Mouse (Mus musculus) heart, embryonic 10.5 days (tissue): Measurements from ENCODE around the gene Mmp14. TPM values are rescaled to one million over a fixed set of nuclear protein-coding genes. Genes with fewer than 3 reads are reported as not detected.
A peak's percentile ranks its signal among the peaks of the same experiment; 100 is the strongest.

Experiments used
- DNase-seq: peaks from one replicate; pipeline ENCODE4 v3.0.0-alpha.2; 2017; ENCODE audit warnings: low spot score
- H3K27ac ChIP-seq: fragments of 300-500 bp; sonication (generic); 2 replicates; pipeline ENCODE4 v1.5.1; 2016; ENCODE audit warnings: mild to moderate bottlenecking
- H3K27me3 ChIP-seq: fragments of 300-500 bp; sonication (generic); 2 replicates; pipeline ENCODE4 v1.6.1; 2016; ENCODE audit warnings: mild to moderate bottlenecking; ENCODE audit not compliant: poor library complexity, insufficient read depth, severe bottlenecking
- H3K36me3 ChIP-seq: fragments of 300-500 bp; sonication (generic); 2 replicates; pipeline ENCODE4 v1.6.1; 2016; ENCODE audit warnings: mild to moderate bottlenecking, moderate library complexity
- H3K4me1 ChIP-seq: fragments of 300-500 bp; sonication (generic); 2 replicates; pipeline ENCODE4 v1.6.1; 2016; ENCODE audit warnings: mild to moderate bottlenecking
- H3K4me3 ChIP-seq: fragments of 300-500 bp; sonication (generic); 2 replicates; pipeline ENCODE4 v1.5.1; 2016; ENCODE audit warnings: mild to moderate bottlenecking, moderate library complexity
- H3K9me3 ChIP-seq: fragments of 300-500 bp; sonication (generic); 2 replicates; pipeline ENCODE4 v1.6.1; 2016; ENCODE audit warnings: mild to moderate bottlenecking, moderate library complexity
- WGBS: fragments of 180-500 bp; shearing (Covaris S2); methylation state at CpG from one replicate; pipeline ENCODE4 v1.1.7; 2016; 5-methylcytosine and 5-hydroxymethylcytosine counted together
- polyA plus RNA-seq: library from polyadenylated mRNA; unstranded; fragments of >200 nt; fragmentation: Nextera tagmentation; extraction: Ambion mirVana; gene quantifications from 2 replicates; pipeline ENCODE4 v1.2.1, GENCODE M21; 2016

Mmp14 gene
- polyA plus RNA-seq, 1 experiment from 2014 or later: 108 TPM

DNA sequence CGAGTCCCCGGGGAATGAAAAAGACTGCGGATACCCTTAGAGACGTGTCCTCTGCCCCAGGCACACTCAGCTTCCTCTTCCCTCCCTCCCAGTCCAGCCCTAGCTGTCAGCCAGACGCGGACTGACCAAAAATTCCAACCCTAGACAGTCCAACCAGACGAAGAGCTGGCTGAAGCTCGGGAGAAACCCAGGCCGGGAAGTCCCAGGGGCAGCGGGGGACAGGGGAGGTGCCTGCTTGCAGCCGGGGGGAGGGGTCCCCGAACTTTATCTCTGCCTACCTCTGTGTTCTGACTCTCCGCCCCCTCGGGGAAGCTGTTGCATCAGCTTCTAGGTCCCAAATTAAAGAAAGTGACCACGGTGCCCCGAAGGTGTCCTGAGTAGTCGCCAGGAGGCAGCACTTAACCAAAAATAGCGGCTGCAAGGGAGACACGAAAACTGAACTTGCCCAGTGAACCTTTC is 13.8 kb upstream of the Mmp14 start, which contains the start of gene Slc7a7:
TSS of gene Slc7a7 (minus strand) at position 158 of the 459 bp plus-strand sequence.
- no peaks in the 10 kb centered on the region for H3K9me3 ChIP-seq
- peak within 1 kb of the TSS; percentile 52 for H3K4me3 ChIP-seq
- WGBS: 3% methylated on average over 19 of the region's 19 CpGs
- H3K36me3 ChIP-seq: no peaks in the 10 kb centered on the region
- H3K27me3 ChIP-seq: peaks cover 5% of the 10 kb centered on the region; the same call in 1 of the 2 replicates
- DNase-seq: no peak
- peaks cover 33% of the 10 kb centered on the region for H3K4me1 ChIP-seq
- peak within 1 kb of the TSS; percentile 84 for H3K27ac ChIP-seq

- 86% methylated on average over 2 of the region's 2 CpGs for WGBS
- Histone ChIP-seq H3K9me3 (no peaks in the 10 kb centered on the region; the same call in 1 of the 2 replicates), H3K27me3 (peaks cover 5% of the 10 kb centered on the region; the same call in 1 of the 2 replicates), H3K27ac (no peak overlapping the region), H3K36me3 (no peaks in the 10 kb centered on the region), H3K4me1 (peaks cover 8% of the 10 kb centered on the region), H3K4me3 (no peak overlapping the region)
- DNase-seq: no peak
Observed at GRCm38 (mm10) chr14:54421014-54421413, 10.4 kb upstream of the Mmp14 start.

DNA sequence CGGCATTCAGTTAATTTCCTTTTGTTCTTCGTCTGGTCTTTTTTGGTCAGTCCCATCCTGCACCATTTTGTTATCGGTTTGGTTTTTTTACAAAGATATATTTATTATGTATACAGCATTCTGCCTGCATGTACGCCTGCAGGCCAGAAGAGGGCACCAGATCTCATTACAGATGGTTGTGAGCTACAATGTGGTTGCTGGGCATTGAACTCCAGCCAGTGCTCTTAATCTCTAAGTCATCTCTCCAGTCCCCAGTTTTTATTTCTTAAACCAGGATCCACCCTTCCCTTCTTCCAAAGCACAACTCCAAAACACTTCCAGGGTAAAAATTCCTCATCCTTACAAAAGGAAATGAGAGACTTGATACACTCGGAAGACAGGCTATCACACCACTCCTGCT is 8.0 kb upstream of the Mmp14 start:
- Histone ChIP-seq H3K9me3 (no peaks in the 10 kb centered on the region; the same call in 1 of the 2 replicates), H3K27me3 (no peaks in the 10 kb centered on the region)

GRCm38 (mm10) chr14:54424634-54425033 is 6.8 kb upstream of the Mmp14 start:
- H3K4me1 ChIP-seq: peaks cover 8% of the 10 kb centered on the region
- WGBS: 81% methylated on average over 1 of the region's 1 CpGs

More for the DNA sequence above, 8.0 kb upstream of the Mmp14 start:
- no peak for DNase-seq
- 0 out of 2 replicates have a peak, but pooled peaks cover 3% of the 10 kb centered on the region for H3K4me1 ChIP-seq
- no peak overlapping the region for H3K4me3 ChIP-seq
- 60% methylated on average over 5 of the region's 5 CpGs for WGBS
- H3K36me3 ChIP-seq: 0 out of 2 replicates have a peak, but pooled peaks cover under 1% of the 10 kb centered on the region
- H3K27ac ChIP-seq: no peak overlapping the region

GRCm38 (mm10) chr14:54425540-54425939 is 5.9 kb upstream of the Mmp14 start:
- no peak for DNase-seq
- 69% methylated on average over 1 of the region's 1 CpGs for WGBS
- no peak overlapping the region for H3K4me3 ChIP-seq
- no peaks in the 10 kb centered on the region; the same call in 1 of the 2 replicates for H3K9me3 ChIP-seq
- no peaks in the 10 kb centered on the region for H3K27me3 ChIP-seq
- peaks cover 14% of the 10 kb centered on the region; the same call in 1 of the 2 replicates for H3K36me3 ChIP-seq
- peaks cover 17% of the 10 kb centered on the region for H3K4me1 ChIP-seq
- H3K27ac ChIP-seq: no peak overlapping the region

More at GRCm38 (mm10) chr14:54424634-54425033, 6.8 kb upstream of the Mmp14 start:
- Histone ChIP-seq H3K27ac (no peak overlapping the region), H3K9me3 (no peaks in the 10 kb centered on the region; the same call in 1 of the 2 replicates), H3K27me3 (no peaks in the 10 kb centered on the region), H3K4me3 (no peak overlapping the region), H3K36me3 (peaks cover 12% of the 10 kb centered on the region; the same call in 1 of the 2 replicates)
- DNase-seq: no peak

GRCm38 (mm10) chr14:54426003-54426688 is 5.3 kb upstream of the Mmp14 start:
- Histone ChIP-seq H3K4me3 (peak overlapping the region; percentile 80), H3K27ac (peak overlapping the region; percentile 91), H3K9me3 (no peaks in the 10 kb centered on the region; the same call in 1 of the 2 replicates), H3K4me1 (peaks cover 22% of the 10 kb centered on the region), H3K27me3 (no peaks in the 10 kb centered on the region), H3K36me3 (peaks cover 14% of the 10 kb centered on the region; the same call in 1 of the 2 replicates)
- DNase-seq: no peak
- 35% methylated on average over 14 of the region's 14 CpGs for WGBS

- under 1% methylated on average over 48 of the region's 48 CpGs for WGBS
- Histone ChIP-seq H3K27ac (peak within 1 kb of the TSS; percentile 91), H3K4me1 (peaks cover 25% of the 10 kb centered on the region), H3K36me3 (peaks cover 14% of the 10 kb centered on the region; the same call in 1 of the 2 replicates), H3K9me3 (no peaks in the 10 kb centered on the region; the same call in 1 of the 2 replicates), H3K4me3 (peak within 1 kb of the TSS; percentile 80), H3K27me3 (no peaks in the 10 kb centered on the region)
- DNase-seq: peak; percentile 97
Observed at GRCm38 (mm10) chr14:54426689-54427398, 4.6 kb upstream of the Mmp14 start, which contains the start of gene Mrpl52. Gene Mrpl52 (plus strand): TSS chr14:54426909.

GRCm38 (mm10) chr14:54427696-54428095 is 3.7 kb upstream of the Mmp14 start:
- Histone ChIP-seq H3K27ac (no peak overlapping the region), H3K36me3 (peaks cover 14% of the 10 kb centered on the region; the same call in 1 of the 2 replicates), H3K4me1 (peaks cover 32% of the 10 kb centered on the region), H3K9me3 (no peaks in the 10 kb centered on the region; the same call in 1 of the 2 replicates), H3K4me3 (peak overlapping the region; percentile 80), H3K27me3 (no peaks in the 10 kb centered on the region)
- DNase-seq: no peak
- 93% methylated on average over 7 of the region's 7 CpGs for WGBS

DNA sequence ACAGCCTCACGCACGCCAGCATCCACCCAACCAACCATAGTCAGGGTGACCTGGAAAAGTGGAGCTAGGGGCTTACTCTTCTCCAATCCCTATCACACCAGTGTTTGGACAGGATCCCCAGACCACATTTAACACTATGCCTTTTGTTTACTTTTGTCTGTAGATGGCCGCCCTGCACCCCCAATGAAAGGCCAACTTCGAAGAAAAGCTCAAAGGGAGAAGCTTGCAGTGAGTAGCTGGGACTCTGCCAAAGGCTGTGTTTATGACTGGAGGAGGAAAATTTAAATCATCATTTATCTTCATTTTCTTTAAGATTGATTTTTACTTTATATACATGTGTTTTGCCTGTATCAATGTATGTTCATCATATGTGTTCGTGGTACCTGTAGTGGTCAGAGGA is 3.0 kb upstream of the Mmp14 start:
- Histone ChIP-seq H3K27ac (no peak overlapping the region), H3K36me3 (peaks cover 14% of the 10 kb centered on the region; the same call in 1 of the 2 replicates), H3K4me1 (peaks cover 39% of the 10 kb centered on the region), H3K9me3 (no peaks in the 10 kb centered on the region; the same call in 1 of the 2 replicates), H3K4me3 (no peak overlapping the region), H3K27me3 (no peaks in the 10 kb centered on the region)
- DNase-seq: no peak
- WGBS: 95% methylated on average over 5 of the region's 5 CpGs

DNA sequence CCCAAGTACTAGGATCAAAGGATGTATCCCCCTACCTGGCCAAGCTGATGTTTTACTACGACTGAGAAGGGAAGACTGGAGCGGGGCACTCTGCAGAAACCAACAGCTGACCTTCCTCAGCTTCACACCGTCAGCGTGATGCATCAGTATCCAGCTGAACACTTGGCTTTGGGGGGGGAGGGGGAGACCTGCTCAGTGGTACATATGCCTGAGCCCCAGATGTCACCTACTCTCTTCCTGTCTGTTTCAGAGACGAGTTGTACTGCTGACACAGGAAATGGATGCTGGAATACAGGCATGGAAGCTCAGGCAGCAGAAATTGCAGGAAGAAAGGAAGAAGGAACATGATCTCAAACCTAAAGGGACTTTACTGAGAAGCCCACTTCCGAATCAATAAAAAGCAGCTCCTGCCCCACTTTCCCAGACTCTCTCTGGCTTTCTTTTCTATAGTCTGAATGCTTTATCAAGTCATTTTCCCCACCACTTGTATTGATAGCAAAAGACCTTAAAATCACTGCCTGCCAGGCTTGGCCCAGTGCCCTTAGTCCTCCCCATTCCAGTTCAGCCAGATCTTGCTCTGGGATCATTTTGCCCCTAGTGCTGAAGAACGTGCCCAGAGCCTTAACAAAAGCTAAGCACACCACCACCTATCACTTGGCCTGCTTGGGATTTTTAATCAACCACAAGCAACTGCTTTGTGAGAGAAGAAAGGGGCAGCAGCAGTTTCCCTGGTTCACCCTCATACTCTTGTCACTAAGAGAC is 1.9 kb upstream of the Mmp14 start:
- Histone ChIP-seq H3K27me3 (no peaks in the 10 kb centered on the region), H3K27ac (peak overlapping the region; percentile 100), H3K9me3 (no peaks in the 10 kb centered on the region), H3K4me3 (peak overlapping the region; percentile 90; the same call in 1 of the 2 replicates), H3K4me1 (peaks cover 50% of the 10 kb centered on the region), H3K36me3 (peaks cover 14% of the 10 kb centered on the region; the same call in 1 of the 2 replicates)
- no peak for DNase-seq
- 51% methylated on average over 7 of the region's 7 CpGs for WGBS

DNA sequence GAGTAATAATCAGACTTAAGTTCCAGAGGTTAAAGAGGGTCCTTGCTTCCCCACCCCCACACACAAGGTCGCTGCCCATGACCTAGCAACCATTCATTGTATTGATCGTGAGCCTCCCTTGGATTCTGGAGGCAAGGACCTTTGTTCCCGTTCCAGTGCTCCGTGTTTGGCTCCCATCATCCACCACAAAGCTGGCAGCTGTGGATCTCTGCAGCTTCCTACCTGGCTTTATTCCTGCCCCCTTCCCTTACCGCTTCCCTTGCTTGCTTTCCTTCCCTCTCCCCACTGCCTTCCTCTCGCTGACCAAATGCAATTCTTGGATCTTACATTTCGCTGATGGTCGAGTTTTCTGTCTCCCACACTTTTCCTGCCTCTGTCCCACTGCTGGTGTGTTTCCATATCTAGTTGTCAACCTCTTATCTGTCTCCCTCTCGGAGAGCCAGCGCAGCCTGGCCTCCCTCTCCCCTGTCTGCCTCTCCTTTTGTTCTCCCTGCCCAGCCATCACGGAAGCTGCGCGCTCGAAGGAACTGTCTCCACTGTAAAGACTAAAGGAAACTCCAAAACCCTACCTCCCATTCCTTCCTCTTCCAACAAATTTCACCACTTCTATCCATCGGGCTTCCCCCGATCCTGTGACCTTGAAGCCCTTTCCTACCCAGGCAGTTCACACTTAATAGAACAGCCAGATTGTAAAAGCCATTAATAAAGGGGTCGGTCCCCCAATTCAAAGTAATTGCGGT is 836 bp upstream of the Mmp14 start:
- Histone ChIP-seq H3K4me1 (peaks cover 60% of the 10 kb centered on the region), H3K27ac (peak overlapping the region; percentile 100), H3K36me3 (peaks cover 20% of the 10 kb centered on the region), H3K4me3 (peak overlapping the region; percentile 90), H3K27me3 (no peaks in the 10 kb centered on the region), H3K9me3 (no peaks in the 10 kb centered on the region)
- no peak for DNase-seq
- WGBS: 2% methylated on average over 18 of the region's 18 CpGs
